ENCODE assay signal across 14 mouse cellular contexts in the genomic region with DNA sequence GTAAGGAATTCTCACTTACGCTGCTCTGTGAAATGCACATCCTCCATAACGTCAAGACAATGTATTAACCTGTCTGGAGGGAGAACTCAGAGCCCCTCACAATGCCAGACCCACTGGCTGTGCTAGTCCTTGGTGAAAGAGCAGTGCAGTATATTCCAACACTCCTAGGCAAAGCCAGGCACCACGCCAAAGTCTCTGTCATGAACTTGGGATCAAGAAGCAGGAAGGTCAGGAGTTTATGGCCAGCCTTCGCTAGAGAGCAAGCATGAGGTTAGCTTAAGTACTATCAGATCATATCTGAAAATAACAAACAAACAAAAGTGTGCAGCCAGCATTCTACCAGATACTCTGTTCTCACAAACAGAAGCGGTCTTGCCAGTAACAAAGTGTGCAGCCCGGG. TPM values are rescaled to one million over a fixed set of nuclear protein-coding genes. Genes with fewer than 3 reads are reported as not detected.
DNase-seq lines count a peak whose midpoint lies in the region; ATAC-seq and TF ChIP-seq lines count a peak whose summit lies in the region.
"Had no signal": no experiment of that assay in that cellular context is flagged by ENCODE, and none has a peak within 500 bp of the region (broad histone marks: within the 10 kb centered on the region; RNA-seq: fewer than 3 reads in every experiment).

No protein-coding gene starts in this region.

- no peak overlapping the region for H3K4me2 ChIP-seq in liver, embryonic 12.5 days
- H3K4me2 ChIP-seq in forebrain, embryonic 16.5 days (ENCODE audit: low read length), result no peak overlapping the region
- H3K4me2 ChIP-seq: hindbrain, embryonic 13.5 days had no signal

- 67% methylated on average over 6 of the region's 6 CpGs for WGBS in liver, adult 2 months
- WGBS in liver, embryonic 12.5 days (ENCODE audit: insufficient replicate concordance), result 77% methylated on average over 6 of the region's 6 CpGs
- 63% methylated on average over 6 of the region's 6 CpGs for WGBS in lung, adult 2 months
- 91% methylated on average over 6 of the region's 6 CpGs for WGBS in midbrain, embryonic 10.5 days
- 87% methylated on average over 6 of the region's 6 CpGs for WGBS in forebrain, embryonic 16.5 days

- H3K4me3 ChIP-seq in liver, adult 2 months (ENCODE audit: insufficient read depth, low read depth, low read length), result no peak overlapping the region
- H3K4me3 ChIP-seq in liver, embryonic 12.5 days, result no peak overlapping the region
- H3K4me3 ChIP-seq in lung, adult 2 months (replicated peaks; ENCODE audit: extremely low read depth, low read depth, low read length), result no peak overlapping the region
- no peak overlapping the region for H3K4me3 ChIP-seq in midbrain, embryonic 10.5 days
- no peak overlapping the region for H3K4me3 ChIP-seq in forebrain, embryonic 16.5 days (replicated peaks; ENCODE audit: low read length)
- H3K4me3 ChIP-seq: erythroblast, embryonic 14.5 days; hindbrain, embryonic 13.5 days had no signal

- H3K27ac ChIP-seq in liver, adult 2 months (replicated peaks; ENCODE audit: insufficient read depth, low read depth, low read length), result 0 out of 2 replicates have a peak overlapping the region, but pooled peaks have one; percentile 1
- no peak overlapping the region for H3K27ac ChIP-seq in liver, embryonic 12.5 days
- H3K27ac ChIP-seq in midbrain, embryonic 10.5 days (replicated peaks), result no peak overlapping the region
- H3K27ac ChIP-seq in forebrain, embryonic 16.5 days (ENCODE audit: low read length), result no peak overlapping the region
- H3K27ac ChIP-seq: hindbrain, embryonic 13.5 days; kidney, postnatal 0 days had no signal

- no peak for ATAC-seq in liver, embryonic 12.5 days
- ATAC-seq in forebrain, embryonic 16.5 days, result no peak

- no peaks in the 10 kb centered on the region for H3K9me3 ChIP-seq in liver, embryonic 12.5 days (replicated peaks)
- H3K9me3 ChIP-seq in midbrain, embryonic 10.5 days (replicated peaks), result no peaks in the 10 kb centered on the region; the same call in 1 of the 2 replicates
- no peaks in the 10 kb centered on the region for H3K9me3 ChIP-seq in forebrain, embryonic 16.5 days (ENCODE audit: control insufficient read depth, low read length)

- peaks cover 4% of the 10 kb centered on the region; the same call in 1 of the 2 replicates for H3K4me1 ChIP-seq in liver, adult 2 months (ENCODE audit: control insufficient read depth, insufficient read depth, low read length)
- H3K4me1 ChIP-seq in liver, embryonic 12.5 days, result peaks cover 48% of the 10 kb centered on the region
- H3K4me1 ChIP-seq in lung, adult 2 months (ENCODE audit: control insufficient read depth, insufficient read depth, low read length), result peaks cover 23% of the 10 kb centered on the region
- no peaks in the 10 kb centered on the region for H3K4me1 ChIP-seq in midbrain, embryonic 10.5 days
- no peaks in the 10 kb centered on the region for H3K4me1 ChIP-seq in forebrain, embryonic 16.5 days (replicated peaks; ENCODE audit: control insufficient read depth, insufficient read depth, low read length)
- H3K4me1 ChIP-seq: hindbrain, embryonic 13.5 days had no signal

- H3K27me3 ChIP-seq in liver, adult 2 months (ENCODE audit: control insufficient read depth, insufficient read depth, low read length), result no peaks in the 10 kb centered on the region
- H3K27me3 ChIP-seq in liver, embryonic 12.5 days (replicated peaks), result no peaks in the 10 kb centered on the region
- no peaks in the 10 kb centered on the region for H3K27me3 ChIP-seq in midbrain, embryonic 10.5 days (ENCODE audit: low read depth, poor library complexity, severe bottlenecking)
- H3K27me3 ChIP-seq in forebrain, embryonic 16.5 days (replicated peaks; ENCODE audit: control insufficient read depth, insufficient read depth, low read length), result no peaks in the 10 kb centered on the region
- H3K27me3 ChIP-seq: CH12.LX; hindbrain, embryonic 13.5 days had no signal

- TF ChIP-seq CTCF in liver, adult 2 months (IDR thresholded peaks at IDR 0.05; ENCODE audit: low read depth, low read length), result no peak
- no peak for TF ChIP-seq CTCF in lung, adult 2 months (IDR thresholded peaks at IDR 0.05; ENCODE audit: insufficient read depth, low read length)

- H3K79me2 ChIP-seq in liver, adult 2 months (ENCODE audit: control insufficient read depth, insufficient read depth, low read length), result no peaks in the 10 kb centered on the region

- peak; percentile 40 for DNase-seq in liver, adult 2 months (ENCODE audit: extremely low read depth, low read depth, low spot score)
- DNase-seq in adrenal gland, postnatal 36 days, result peak; percentile 83 to 90
- peak; percentile 28 for DNase-seq in lung, adult 2 months
- DNase-seq in retina, postnatal 1 day, result no peak
- no peak for DNase-seq in midbrain, embryonic 10.5 days (ENCODE audit: low spot score)
- DNase-seq: cerebellum, postnatal 14 days; right cerebral cortex, postnatal 14 days; thymus, adult 2 months had no signal

- no peak overlapping the region for H3K9ac ChIP-seq in liver, adult 2 months (ENCODE audit: low read depth, low read length)
- H3K9ac ChIP-seq in liver, embryonic 12.5 days, result no peak overlapping the region
- no peak overlapping the region for H3K9ac ChIP-seq in forebrain, embryonic 16.5 days (replicated peaks; ENCODE audit: low read depth, low read length)
- H3K9ac ChIP-seq: hindbrain, embryonic 13.5 days had no signal

- TF ChIP-seq POLR2A in liver, adult 2 months (IDR thresholded peaks at IDR 0.05; ENCODE audit: extremely low read depth, insufficient read depth, low read length), result no peak
- TF ChIP-seq POLR2A in lung, adult 2 months (IDR thresholded peaks at IDR 0.05; ENCODE audit: borderline replicate concordance, extremely low read depth, low read depth, low read length), result no peak

- H3K36me3 ChIP-seq in liver, adult 2 months (ENCODE audit: control insufficient read depth, insufficient read depth, low read length), result peaks cover 3% of the 10 kb centered on the region; the same call in 1 of the 2 replicates
- H3K36me3 ChIP-seq in liver, embryonic 12.5 days, result peaks cover 31% of the 10 kb centered on the region
- peaks cover 31% of the 10 kb centered on the region for H3K36me3 ChIP-seq in midbrain, embryonic 10.5 days
- H3K36me3 ChIP-seq in forebrain, embryonic 16.5 days (ENCODE audit: control insufficient read depth, insufficient read depth), result peaks cover 5% of the 10 kb centered on the region; the same call in 1 of the 2 replicates

RNA-seq across cellular contexts. Expression of a gene that starts 24.6 kb away (rescaled TPM):
- 12.6 and 13.0 TPM in 2 replicates for total RNA-seq in liver, adult 2 months (2014; rRNA removed)
- 7.2 and 7.8 TPM in 2 replicates for polyA plus RNA-seq in liver, adult 2 months (2012; rRNA removed)
- 16.0 and 16.4 TPM in 2 replicates for polyA plus RNA-seq in liver, embryonic 12.5 days (2016; fragmentation: Nextera tagmentation; extraction: Ambion mirVana)
- total RNA-seq in adrenal gland, postnatal 36 days (2021), result 10 to 100 TPM; 19.8 to 25.7 TPM
- 4.2 and 5.6 TPM in 2 replicates for polyA plus RNA-seq in lung, adult 2 months (2012; rRNA removed)
- 26.7 and 27.8 TPM in 2 replicates for polyA plus RNA-seq in midbrain, embryonic 10.5 days (2016; fragmentation: Nextera tagmentation; extraction: Ambion mirVana)
- 20.1 and 25.1 TPM in 2 replicates for polyA plus RNA-seq in forebrain, embryonic 16.5 days (2015; fragmentation: Nextera tagmentation; extraction: Ambion mirVana)

RNA-seq across cellular contexts. Expression of a gene that starts 48.5 kb away (rescaled TPM):
- 5.6 and 7.1 TPM in 2 replicates for total RNA-seq in liver, adult 2 months (2014; rRNA removed)
- polyA plus RNA-seq in liver, adult 2 months (2012; rRNA removed), result 4.0 and 4.3 TPM in 2 replicates
- 62.0 and 62.2 TPM in 2 replicates for polyA plus RNA-seq in liver, embryonic 12.5 days (2016; fragmentation: Nextera tagmentation; extraction: Ambion mirVana)
- 10 to 100 TPM; 36.6 to 44.1 TPM for total RNA-seq in adrenal gland, postnatal 36 days (2021)
- 2.6 and 4.2 TPM in 2 replicates for polyA plus RNA-seq in lung, adult 2 months (2012; rRNA removed)
- 68.5 and 73.9 TPM in 2 replicates for polyA plus RNA-seq in midbrain, embryonic 10.5 days (2016; fragmentation: Nextera tagmentation; extraction: Ambion mirVana)
- 80.1 and 92.8 TPM in 2 replicates for polyA plus RNA-seq in forebrain, embryonic 16.5 days (2015; fragmentation: Nextera tagmentation; extraction: Ambion mirVana)

Comparison
In these comparisons a context has a peak if more than half of its experiments do, and no peak if none do; other contexts are left out.
1. RNA of a gene that starts 48.5 kb away (polyA plus RNA-seq): 80.1 to 92.8 TPM in forebrain, embryonic 16.5 days, 68.5 to 73.9 TPM in midbrain, embryonic 10.5 days and 62.0 to 62.2 TPM in liver, embryonic 12.5 days; 2.6 to 4.2 TPM in lung, adult 2 months and 4.0 to 4.3 TPM in liver, adult 2 months; every median in the first group is over 10 times any median in the second.
2. DNase-seq: peak in liver, adult 2 months (single experiment), adrenal gland, postnatal 36 days (2 of 2) and lung, adult 2 months (single experiment); none in retina, postnatal 1 day (single experiment) and midbrain, embryonic 10.5 days (single experiment).